Mouse (Mus musculus): ENCODE data around the gene Stx2.

- TF ChIP-seq CTCF (IDR thresholded peaks at IDR 0.05; ENCODE audit: extremely low read depth, insufficient read depth, low read length), result no peak
- no peak for TF ChIP-seq POLR2A (IDR thresholded peaks at IDR 0.05; ENCODE audit: extremely low read depth, insufficient read depth, low read length)
Measured at GRCm38 (mm10) chr5:129010937-129011336, 2.6 kb upstream of the Stx2 start.
